Mouse (Mus musculus) neural tube, embryonic 11.5 days (tissue): Measurements from ENCODE around the gene H2-Ke6. TPM values are rescaled to one million over a fixed set of nuclear protein-coding genes. Genes with fewer than 3 reads are reported as not detected.

Source experiments
- ATAC-seq: fragments of 200-750 bp; cut with Nextera tagmentation; 2 replicates; pipeline ENCODE4 v1.8.0; 2017; ENCODE audit warnings: moderate number of reproducible peaks, mild to moderate bottlenecking, moderate TSS enrichment, moderate library complexity; ENCODE audit not compliant: insufficient read depth, low FRiP score, low TSS enrichment
- DNase-seq: peaks from one replicate; pipeline ENCODE4 v3.0.0-alpha.2; 2015; ENCODE audit warnings: low spot score
- H3K27ac ChIP-seq: fragments of 300-500 bp; sonication (generic); 2 replicates; pipeline ENCODE4 v1.5.1; 2014; ENCODE audit warnings: low read depth, mild to moderate bottlenecking, low read length
- H3K27me3 ChIP-seq: fragments of 300-500 bp; sonication (generic); 2 replicates; pipeline ENCODE4 v1.6.1; 2014; ENCODE audit warnings: mild to moderate bottlenecking, low read length, mixed read lengths; ENCODE audit not compliant: control insufficient read depth, insufficient read depth
- H3K36me3 ChIP-seq: fragments of 300-500 bp; sonication (generic); 2 replicates; pipeline ENCODE4 v1.6.1; 2014; ENCODE audit warnings: mild to moderate bottlenecking, low read length, moderate library complexity, mixed read lengths; ENCODE audit not compliant: control insufficient read depth, insufficient read depth
- H3K4me1 ChIP-seq: fragments of 300-500 bp; sonication (generic); 2 replicates; pipeline ENCODE4 v1.6.1; 2014; ENCODE audit warnings: low read length, mixed read lengths; ENCODE audit not compliant: control insufficient read depth, insufficient read depth
- H3K4me2 ChIP-seq: fragments of 300-500 bp; sonication (generic); 2 replicates; pipeline ENCODE4 v1.6.1; 2014; ENCODE audit warnings: low read depth, mild to moderate bottlenecking, moderate library complexity
- H3K4me3 ChIP-seq: fragments of 300-500 bp; sonication (generic); 2 replicates; pipeline ENCODE4 v1.5.1; 2014; ENCODE audit warnings: low read depth, low read length
- H3K9ac ChIP-seq: fragments of 300-500 bp; sonication (generic); 2 replicates; pipeline ENCODE4 v1.6.1; 2014; ENCODE audit warnings: mild to moderate bottlenecking, low read length
- H3K9me3 ChIP-seq: fragments of 300-500 bp; sonication (generic); 2 replicates; pipeline ENCODE4 v1.6.1; 2016; ENCODE audit warnings: low read length; ENCODE audit not compliant: control insufficient read depth
- WGBS: fragments of 180-500 bp; shearing (Covaris S2); extraction: QIAGEN DNeasy Blood & Tissue Kit; methylation state at CpG from one replicate; pipeline ENCODE4 v1.1.7; 2014; 5-methylcytosine and 5-hydroxymethylcytosine counted together
- polyA plus RNA-seq: library from polyadenylated mRNA; unstranded; fragments of >200 nt; fragmentation: Nextera tagmentation; extraction: Ambion mirVana; gene quantifications from 2 replicates; pipeline ENCODE4 v1.2.1, GENCODE M21; 2014

H2-Ke6 gene
- 48.1 and 52.7 TPM in 2 replicates for polyA plus RNA-seq

DNA sequence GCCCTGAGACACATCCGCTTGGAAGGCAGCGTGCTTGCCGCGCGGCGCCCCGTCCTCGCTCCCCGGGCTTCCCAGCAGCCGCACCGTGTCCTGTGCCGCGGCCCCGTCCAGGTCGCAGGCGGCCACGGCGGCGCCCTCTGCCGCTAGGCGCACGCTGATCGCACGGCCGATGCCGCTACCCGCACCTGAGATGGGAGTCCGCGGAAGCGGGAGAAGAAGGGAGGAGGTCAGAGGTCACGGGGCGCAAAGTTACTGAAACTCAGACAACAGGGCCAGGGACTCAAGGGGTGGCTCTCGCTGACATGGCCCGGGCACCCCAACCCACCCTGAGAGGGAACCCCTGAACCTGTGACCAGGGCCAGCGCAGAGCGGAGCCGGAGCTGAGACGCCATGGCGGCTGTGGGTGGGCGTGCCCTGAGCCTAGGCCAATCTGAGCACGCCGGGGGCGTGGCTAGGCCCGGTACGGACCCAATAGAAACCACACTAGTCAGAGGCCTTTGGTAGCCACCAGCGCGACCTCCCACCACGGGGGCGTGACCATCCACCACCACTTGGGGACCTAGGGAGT is at the start of gene H2-Ke6:
H2-Ke6 (minus strand) TSS at position 405 of the 568 bp plus-strand sequence.
- under 1% methylated on average over 43 of the region's 49 CpGs for WGBS
- Histone ChIP-seq H3K27ac (peak within 1 kb of the TSS; percentile 97), H3K4me1 (peaks cover 47% of the 10 kb centered on the region)

GRCm38 (mm10) chr17:34077549-34077948 is 49.7 kb upstream of the H2-Ke6 start:
- 5% methylated on average over 9 of the region's 9 CpGs for WGBS
- no peak overlapping the region for H3K9ac ChIP-seq
- ATAC-seq = no peak

More for the DNA sequence above, at the start of gene H2-Ke6:
- Histone ChIP-seq H3K9ac (peak within 1 kb of the TSS; percentile 73), H3K9me3 (no peaks in the 10 kb centered on the region), H3K36me3 (peaks cover 18% of the 10 kb centered on the region), H3K4me3 (peak within 1 kb of the TSS; percentile 95), H3K27me3 (no peaks in the 10 kb centered on the region), H3K4me2 (peak within 1 kb of the TSS; percentile 90)
- ATAC-seq = peak; percentile 51
- DNase-seq = peak; percentile 95

DNA sequence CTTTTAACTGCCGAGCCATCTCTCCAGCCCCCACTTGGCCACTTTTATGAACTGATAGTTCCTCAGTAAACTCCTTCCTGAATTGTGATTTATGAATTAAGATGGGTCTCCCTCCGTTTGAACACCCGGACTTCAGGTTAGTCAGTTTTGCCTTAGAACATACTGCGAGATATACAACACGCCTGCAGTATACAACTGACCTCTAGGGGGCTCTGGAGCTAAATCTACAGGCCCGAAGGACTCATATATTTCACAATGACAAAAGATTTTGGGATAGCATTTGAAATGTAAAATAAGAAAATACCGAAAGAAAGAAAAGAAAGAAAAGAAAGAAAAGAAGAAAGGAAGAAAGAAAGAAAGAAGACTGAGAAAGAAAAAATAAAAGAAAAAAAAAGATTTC is 47.4 kb upstream of the H2-Ke6 start:
- 43% methylated on average over 7 of the region's 7 CpGs for WGBS
- Histone ChIP-seq H3K4me3 (no peak overlapping the region), H3K9me3 (no peaks in the 10 kb centered on the region), H3K4me2 (no peak overlapping the region), H3K4me1 (no peaks in the 10 kb centered on the region), H3K9ac (no peak overlapping the region), H3K27me3 (no peaks in the 10 kb centered on the region), H3K27ac (no peak overlapping the region), H3K36me3 (no peaks in the 10 kb centered on the region)
- ATAC-seq (no peak), DNase-seq (peak; percentile 58)

More at GRCm38 (mm10) chr17:34077549-34077948, 49.7 kb upstream of the H2-Ke6 start:
- Histone ChIP-seq H3K4me2 (no peak overlapping the region), H3K4me1 (no peaks in the 10 kb centered on the region), H3K27me3 (no peaks in the 10 kb centered on the region), H3K27ac (no peak overlapping the region), H3K9me3 (no peaks in the 10 kb centered on the region), H3K4me3 (no peak overlapping the region), H3K36me3 (no peaks in the 10 kb centered on the region)
- peak; percentile 83 for DNase-seq

- H3K4me1 ChIP-seq = no peaks in the 10 kb centered on the region
- ATAC-seq (no peak), DNase-seq (no peak)
- H3K4me2 ChIP-seq = no peak overlapping the region
- no peaks in the 10 kb centered on the region for H3K9me3 ChIP-seq
- no peak overlapping the region for H3K4me3 ChIP-seq
- H3K9ac ChIP-seq = no peak overlapping the region
- 72% methylated on average over 5 of the region's 5 CpGs for WGBS
- no peaks in the 10 kb centered on the region for H3K27me3 ChIP-seq
- H3K36me3 ChIP-seq = no peaks in the 10 kb centered on the region
- H3K27ac ChIP-seq = no peak overlapping the region
Observed at GRCm38 (mm10) chr17:34072091-34072490, 44.2 kb upstream of the H2-Ke6 start.

GRCm38 (mm10) chr17:34068864-34069263 is 41.0 kb upstream of the H2-Ke6 start:
- H3K27me3 ChIP-seq = no peaks in the 10 kb centered on the region
- no peak for ATAC-seq
- 68% methylated on average over 3 of the region's 3 CpGs for WGBS
- no peak overlapping the region for H3K4me2 ChIP-seq
- no peak overlapping the region for H3K27ac ChIP-seq
- no peak for DNase-seq
- H3K9me3 ChIP-seq = no peaks in the 10 kb centered on the region
- H3K36me3 ChIP-seq = no peaks in the 10 kb centered on the region; the same call in 1 of the 2 replicates
- no peak overlapping the region for H3K9ac ChIP-seq
- H3K4me1 ChIP-seq = no peaks in the 10 kb centered on the region
- H3K4me3 ChIP-seq = no peak overlapping the region

DNA sequence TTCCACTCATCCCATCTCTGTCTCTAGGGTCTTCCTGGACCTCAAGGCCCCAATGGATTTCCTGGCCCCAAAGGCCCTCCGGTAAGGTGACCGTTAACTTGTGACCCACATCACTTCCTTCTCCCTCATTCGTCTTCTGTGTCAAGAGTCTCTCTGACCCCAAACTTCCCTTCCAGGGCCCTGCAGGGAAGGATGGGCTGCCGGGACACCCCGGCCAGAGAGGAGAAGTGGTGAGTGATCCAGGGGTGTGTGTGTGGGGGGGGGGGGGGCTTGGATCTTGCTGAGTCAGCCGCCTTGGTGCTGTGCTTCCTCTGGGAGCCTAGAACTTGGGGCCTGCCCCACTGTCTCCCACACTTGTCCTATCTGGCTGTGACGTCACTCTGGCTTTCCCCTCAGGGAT is 29.4 kb upstream of the H2-Ke6 start:
- no peaks in the 10 kb centered on the region for H3K36me3 ChIP-seq
- H3K27ac ChIP-seq = no peak overlapping the region
- no peak for ATAC-seq
- 67% methylated on average over 7 of the region's 7 CpGs for WGBS
- no peaks in the 10 kb centered on the region for H3K9me3 ChIP-seq
- no peak overlapping the region for H3K9ac ChIP-seq
- H3K4me1 ChIP-seq = no peaks in the 10 kb centered on the region
- no peaks in the 10 kb centered on the region for H3K27me3 ChIP-seq
- DNase-seq = no peak
- H3K4me3 ChIP-seq = no peak overlapping the region
- no peak overlapping the region for H3K4me2 ChIP-seq

DNA sequence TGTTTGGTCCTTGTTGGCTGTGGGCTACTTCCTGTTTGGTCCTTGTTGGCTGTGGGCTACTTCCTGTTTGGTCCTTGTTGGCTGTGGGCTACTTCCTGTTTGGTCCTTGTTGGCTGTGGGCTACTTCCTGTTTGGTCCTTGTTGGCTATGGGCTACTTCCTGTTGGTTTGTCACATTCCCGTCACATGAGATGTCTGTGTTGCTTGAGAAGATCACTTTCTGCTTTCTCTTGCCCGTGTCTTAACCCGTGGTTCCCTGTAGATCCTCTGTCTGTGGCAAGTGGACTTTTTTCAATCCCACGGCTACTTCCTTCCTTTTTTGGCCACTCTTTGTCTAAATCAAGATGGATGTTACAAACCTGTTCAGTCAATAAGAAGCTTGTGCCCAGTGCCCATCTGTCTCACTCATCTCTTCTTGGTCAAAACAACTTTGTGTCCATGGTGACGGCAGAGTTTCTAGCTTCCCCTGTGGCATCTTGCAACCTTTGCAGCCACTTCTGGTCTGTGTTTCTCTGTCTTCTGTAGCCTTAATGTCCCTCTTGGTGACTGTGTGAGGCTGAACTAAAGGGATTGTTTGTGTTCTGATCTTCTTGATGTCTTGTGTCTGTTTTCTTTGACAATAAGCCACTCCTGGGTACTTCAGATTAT is 19.7 kb upstream of the H2-Ke6 start:
- H3K27ac ChIP-seq = no peak overlapping the region
- WGBS = 93% methylated on average over 5 of the region's 5 CpGs
- no peak overlapping the region for H3K9ac ChIP-seq
- no peaks in the 10 kb centered on the region; the same call in 1 of the 2 replicates for H3K36me3 ChIP-seq
- no peak overlapping the region for H3K4me3 ChIP-seq
- no peaks in the 10 kb centered on the region for H3K9me3 ChIP-seq
- DNase-seq (no peak), ATAC-seq (no peak)
- H3K4me1 ChIP-seq = no peaks in the 10 kb centered on the region
- no peaks in the 10 kb centered on the region for H3K27me3 ChIP-seq
- H3K4me2 ChIP-seq = no peak overlapping the region

GRCm38 (mm10) chr17:34045941-34046340 is 18.1 kb upstream of the H2-Ke6 start:
- no peaks in the 10 kb centered on the region for H3K9me3 ChIP-seq
- H3K27me3 ChIP-seq = no peaks in the 10 kb centered on the region
- 0 out of 2 replicates have a peak, but pooled peaks cover 4% of the 10 kb centered on the region for H3K4me1 ChIP-seq
- no peak for ATAC-seq
- H3K36me3 ChIP-seq = no peaks in the 10 kb centered on the region; the same call in 1 of the 2 replicates
- no peak overlapping the region for H3K4me3 ChIP-seq
- WGBS = 87% methylated on average over 14 of the region's 14 CpGs
- H3K9ac ChIP-seq = no peak overlapping the region
- H3K4me2 ChIP-seq = no peak overlapping the region
- no peak overlapping the region for H3K27ac ChIP-seq
- no peak for DNase-seq
